Mouse (Mus musculus) spleen, postnatal 14 days (tissue): ENCODE data around the gene Fam83f.
A peak's percentile ranks its signal among the peaks of the same experiment; 100 is the strongest.

ENCODE experiments used
- DNase-seq, 2 experiments: peaks; one replicate each; pipeline ENCODE4 v3.0.0; 2021 to 2022; ENCODE audit warnings: low spot score in 2 of 2

Gene Fam83f

DNA sequence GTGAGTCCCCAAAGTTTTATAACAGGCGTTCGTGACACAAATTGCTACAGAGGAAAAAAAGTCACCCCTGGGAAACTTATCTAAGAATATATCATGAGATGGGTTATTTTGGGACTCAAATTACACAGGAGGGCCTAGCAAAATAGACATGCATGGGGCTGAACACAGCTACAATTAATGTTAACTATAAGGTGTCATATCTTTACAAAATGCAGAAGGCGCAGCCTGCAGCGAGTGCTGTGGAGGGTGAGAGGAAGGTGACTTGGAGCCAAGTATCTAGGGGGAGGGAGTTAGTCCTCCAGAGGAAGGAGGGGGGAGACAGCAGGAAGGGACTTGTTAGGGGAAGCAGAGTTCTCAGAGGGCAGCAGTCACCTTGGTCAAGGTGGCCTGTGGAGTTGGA is 7.2 kb upstream of the Fam83f start:
- DNase-seq: no peak

DNA sequence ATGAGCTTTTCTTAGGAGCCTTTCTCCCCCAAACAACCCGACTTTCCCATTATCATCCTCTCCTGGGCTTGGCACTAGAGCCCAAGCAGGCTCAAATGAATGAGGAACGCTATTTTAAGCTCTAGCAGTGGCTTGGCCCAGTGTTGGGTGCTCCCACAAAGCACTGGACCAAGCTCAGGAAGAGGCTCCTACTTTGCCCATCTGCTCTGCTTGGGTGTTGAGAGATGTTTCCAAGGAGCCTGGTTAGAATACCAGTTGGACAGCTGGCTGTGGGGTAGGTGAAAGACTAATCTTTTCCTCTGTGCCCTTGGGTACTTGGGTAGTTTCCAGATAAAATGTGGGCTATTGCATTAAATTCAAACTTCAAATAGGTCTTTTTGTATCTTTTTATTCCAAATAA is 1.2 kb downstream of the Fam83f start:
- no peak for DNase-seq

DNA sequence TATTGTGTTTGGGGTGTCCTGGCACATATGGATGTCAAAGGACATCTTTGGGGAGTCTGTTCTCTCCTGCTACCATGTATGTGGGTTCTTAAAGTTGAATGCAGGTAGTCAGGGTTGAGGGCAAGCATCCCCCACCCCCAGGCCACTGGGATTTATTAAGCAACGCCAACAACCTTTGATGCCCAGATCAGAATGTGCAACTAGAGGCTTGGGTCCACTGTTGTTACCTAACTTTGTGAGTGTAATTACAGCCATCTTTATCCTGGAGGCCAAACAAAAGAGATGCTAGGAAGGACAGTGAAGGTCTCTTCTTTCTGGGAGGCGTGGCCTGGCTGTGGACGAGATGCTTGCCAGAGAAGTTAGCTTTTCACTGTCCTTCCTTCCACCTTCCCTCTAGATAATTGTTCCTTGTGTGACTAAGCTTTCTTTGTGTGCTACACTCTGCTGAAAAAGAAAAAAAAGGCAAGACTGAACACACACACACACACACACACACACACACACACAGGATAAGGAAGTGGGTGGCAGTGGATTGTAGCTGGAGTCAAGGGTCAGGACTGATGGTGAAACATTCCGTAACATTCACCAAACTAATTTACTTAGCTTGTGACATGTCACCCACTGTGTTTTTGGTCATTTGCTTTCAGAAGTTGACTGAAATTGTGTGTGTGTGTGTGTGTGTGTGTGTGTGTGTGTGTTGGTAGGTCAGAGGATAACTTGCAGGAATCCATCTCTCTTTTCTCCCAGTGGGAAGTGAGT is 1.9 kb downstream of the Fam83f start:
- no peak for DNase-seq

DNA sequence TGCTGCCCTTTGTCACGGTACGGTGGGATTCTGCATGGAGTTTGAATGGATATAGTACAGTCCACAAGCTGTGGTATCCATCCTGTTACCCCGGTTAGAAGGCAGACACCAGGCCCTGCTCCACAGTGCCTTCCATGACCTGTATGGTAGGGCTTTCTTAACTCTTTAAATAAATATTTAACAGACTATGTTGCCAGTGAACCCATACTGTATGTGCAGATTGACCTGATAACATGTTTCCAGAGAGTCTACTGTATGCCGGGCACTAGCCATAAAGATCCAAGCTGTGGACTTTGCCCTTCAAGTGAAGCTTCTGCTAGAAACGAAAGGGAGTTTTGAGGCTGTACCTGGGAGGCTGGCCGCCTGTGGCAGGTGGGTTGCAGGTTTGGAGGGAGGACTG is 3.1 kb downstream of the Fam83f start:
- DNase-seq: no peak

DNA sequence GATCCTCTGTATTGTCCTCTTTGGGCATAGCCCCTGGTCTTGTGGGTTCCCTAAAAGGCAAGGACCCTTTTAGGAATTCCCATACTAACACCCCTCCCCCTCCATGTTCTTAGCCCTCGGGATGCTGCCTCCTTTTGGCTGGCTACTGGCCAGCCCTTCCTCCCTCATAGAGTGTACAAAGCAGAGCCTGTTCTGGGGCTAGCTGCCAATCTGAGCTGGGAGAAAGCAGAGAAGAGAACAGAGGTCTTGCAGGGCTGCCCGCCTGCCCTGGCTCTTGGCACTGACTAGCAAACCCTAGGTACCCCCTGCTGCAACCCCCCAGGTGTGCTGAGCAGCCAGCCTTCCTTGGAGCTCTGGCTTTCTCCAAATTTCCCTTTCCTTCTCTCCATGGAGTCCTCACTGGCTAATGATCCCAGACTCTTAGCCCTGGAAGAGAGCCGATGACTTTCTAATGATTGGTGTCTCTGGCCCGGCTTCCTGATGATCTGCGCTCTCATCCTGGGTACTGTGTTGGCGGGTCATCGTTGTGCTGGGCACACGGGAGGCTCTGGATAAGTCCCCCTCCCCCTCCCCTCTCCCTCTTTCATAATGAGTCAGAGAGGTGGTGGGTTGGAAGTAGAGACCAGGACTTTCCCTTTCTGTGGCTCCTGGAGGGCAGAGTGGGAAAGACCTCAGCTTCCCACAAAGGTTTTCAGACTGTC is 8.0 kb downstream of the Fam83f start:
- DNase-seq: no peak

DNA sequence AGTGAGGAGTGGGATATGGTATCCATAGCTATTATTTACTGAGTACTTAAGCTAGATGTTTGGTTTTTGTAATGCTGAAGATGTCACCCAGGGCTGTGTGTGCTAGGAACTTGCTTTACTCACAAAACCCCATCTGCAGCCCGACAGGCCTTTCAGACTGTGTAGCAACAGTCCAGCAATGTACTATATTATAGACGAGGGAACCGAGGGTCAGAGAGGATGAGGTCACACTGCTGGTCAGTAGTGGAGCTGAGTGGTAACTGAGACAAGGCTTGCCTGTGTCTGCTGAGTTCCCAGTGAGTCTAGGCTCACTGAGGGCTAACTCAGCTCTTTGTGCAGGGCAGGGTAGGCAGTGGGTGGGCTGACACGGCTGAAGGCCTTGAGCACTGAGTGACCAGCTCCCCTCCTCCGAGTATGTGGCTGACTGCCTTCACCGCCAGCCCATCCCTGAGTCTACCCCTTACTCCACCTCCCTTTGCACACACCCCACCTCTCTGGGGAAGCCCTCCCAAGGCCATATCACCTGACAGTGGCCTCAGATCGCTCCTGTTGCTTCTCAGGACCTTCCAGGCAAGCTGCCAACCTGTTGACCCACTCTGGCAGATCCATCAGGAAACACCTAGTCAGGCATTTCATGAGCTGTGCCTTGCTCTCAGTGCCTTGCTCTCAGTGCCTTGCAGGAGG is 8.8 kb downstream of the Fam83f start:
- no peak for DNase-seq

DNA sequence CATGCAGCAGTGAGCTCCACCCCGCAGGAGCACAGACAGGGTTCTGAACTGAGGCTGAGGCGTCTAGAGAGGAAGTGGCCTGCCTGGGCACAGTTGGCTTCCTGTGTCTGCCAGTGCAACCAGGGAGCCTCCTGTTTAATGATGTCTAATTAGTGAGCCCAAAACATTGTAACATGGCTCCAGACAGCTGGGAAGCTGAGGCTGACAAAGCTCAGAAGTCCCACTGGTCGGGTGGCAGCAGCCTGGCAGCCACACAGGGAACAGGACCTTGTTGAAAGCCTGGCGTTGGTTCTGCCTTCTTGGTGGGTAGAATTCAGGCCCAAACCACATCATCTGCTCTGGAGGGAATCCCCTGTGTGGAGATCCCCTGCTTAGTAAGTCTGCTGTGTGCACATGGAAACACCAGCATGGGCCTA is 9.8 kb downstream of the Fam83f start:
- peak in 1 of 2 experiments; percentile 28 for DNase-seq

DNA sequence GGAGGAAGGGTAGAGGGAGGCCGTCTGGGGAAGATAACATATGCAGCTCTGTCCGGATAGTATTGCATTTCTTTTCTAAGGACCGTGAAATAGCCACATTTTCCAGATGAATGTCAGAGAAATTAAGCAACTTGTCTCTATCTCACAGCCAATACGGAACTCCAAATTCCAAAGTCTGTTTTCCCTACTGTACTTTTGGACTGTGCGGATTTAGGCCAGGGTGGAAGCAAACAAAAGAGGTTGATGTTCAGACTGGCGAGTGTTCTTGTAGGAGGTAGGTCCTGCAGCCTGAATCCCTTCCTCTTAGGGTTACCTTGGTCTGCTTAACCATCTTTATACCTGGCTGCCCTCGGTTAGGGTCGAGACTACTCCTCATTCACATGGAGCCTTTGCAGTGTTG is 10.7 kb downstream of the Fam83f start:
- no peak for DNase-seq

DNA sequence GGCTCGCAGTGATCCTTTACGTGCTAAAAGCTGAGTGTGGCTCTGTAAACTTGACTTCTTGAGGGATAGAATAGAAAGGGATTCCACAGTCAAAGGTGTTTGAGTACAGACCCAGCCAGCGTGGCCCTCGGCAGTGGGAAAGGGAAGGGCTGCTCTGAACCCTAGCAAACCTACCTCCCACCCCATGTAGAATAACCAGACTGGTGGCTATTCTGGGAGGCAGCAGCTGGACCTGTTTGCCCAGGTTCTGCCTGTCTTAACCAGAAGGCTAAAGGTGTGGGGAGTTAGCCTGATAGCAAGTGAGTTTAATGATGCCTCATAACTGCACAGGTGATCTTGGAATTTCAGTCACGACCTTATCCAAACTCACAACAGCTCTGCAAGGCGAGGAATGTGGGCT is 11.5 kb downstream of the Fam83f start:
- no peak for DNase-seq

DNA sequence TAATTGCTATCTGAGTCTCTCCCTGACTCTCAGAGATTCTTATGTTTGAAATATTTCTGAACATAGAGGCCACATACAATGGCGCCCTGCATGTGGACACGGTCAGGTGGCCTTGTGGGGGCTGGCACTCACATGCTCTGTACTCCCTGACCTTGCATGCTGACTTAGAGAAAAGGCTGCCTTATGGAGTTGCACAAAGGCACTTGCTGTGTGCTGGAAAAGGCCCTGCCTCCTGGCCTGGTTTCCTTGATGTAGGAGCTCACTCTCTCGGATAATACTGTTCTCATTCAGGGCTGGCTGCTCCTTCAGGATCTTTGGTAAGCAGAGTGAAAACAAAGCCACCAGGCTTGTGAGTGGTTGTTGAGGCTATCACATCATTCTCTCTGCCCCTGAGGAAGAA is 12.3 kb downstream of the Fam83f start:
- no peak for DNase-seq

DNA sequence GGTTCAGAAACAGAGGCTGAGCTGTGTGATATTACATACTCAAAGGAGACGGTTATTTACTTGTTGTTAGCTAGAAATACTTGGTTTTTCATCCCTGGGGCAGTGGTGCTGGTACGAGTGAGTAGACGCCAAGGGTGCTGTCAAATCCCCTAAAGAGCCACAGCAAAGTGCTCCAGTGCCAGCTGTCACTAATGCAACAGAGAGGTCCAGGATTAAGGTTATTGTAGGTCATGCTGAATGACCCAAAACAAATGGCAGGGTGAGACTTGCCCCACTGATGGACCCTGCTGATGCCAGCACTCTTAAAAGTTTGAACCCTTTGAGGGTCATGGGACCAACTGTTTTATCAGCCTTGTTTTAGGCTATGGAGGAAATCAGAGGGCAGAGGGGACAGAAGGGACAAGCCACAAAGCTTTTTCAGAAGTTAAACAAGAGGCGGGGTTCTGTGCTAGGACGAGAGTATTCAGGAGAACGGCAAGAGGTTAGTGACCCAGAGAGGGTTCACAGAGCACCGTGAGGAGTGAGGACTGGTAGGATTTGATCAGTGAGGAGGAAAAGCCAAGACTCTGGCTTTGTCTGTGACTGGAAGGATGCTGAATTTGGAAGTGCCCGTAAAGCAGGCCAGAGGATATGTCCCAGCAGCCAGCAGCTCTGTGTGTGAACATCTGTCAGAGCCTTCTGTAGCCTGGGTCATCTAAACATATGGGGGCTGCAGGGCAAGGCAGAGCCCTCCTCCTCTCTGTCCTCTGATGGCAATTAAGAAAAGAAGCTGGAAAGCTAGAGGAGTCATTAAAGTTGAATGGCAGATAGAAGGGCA is 13.3 kb downstream of the Fam83f start:
- no peak for DNase-seq

DNA sequence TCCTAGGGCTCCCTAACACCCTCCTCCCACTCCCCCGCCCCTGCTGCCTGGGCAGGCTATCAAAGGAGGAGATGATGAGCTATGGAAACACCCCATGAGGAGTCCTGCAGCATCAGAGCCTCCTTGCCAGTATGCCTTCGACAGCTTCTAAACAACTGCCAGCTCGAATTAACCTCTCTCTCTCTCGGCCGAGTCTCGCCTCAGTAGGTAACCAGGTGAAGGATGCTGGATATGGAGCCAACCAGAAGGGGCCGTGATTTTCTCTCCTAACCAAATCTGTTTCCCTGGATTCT is 13.9 kb downstream of the Fam83f start:
- no peak for DNase-seq

DNA sequence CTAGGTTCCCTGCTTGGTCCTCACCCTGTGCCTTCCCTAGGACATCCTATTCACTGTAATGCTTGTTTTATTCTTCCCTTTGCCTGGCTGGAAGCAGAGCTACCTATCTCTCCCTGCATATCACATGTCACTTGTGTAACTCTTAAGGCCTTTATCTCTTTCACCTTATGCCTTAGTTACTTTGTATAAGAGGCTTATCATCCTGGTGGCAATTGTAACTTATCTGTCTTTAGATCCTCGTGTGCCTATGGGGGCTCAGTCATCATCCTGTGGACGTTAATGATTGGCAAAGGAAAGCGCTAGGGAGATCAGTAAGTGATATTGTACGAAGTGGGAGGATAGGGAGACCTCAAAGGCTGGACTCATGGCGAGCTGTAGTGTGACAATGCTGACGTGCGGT is 16.9 kb downstream of the Fam83f start:
- DNase-seq: no peak

DNA sequence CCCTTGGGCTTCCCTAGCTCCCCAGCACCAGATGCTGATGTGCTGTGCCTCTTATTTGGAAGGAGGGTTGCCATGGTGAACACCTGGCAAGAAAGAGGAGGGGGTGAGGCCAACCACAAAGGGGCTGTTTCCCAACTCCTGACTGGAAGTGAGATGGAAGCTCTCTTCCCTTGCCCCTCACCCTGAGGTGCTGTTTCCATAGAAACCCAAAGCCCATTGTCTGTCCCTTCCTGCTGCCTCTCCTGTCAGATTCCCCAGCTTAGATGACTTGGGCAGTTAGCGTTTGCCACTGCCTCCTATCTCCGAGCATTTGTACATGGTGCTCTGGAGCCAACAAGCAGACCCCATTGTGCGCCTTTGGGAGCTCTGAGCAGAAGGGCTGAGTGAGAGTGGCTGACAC is 21.8 kb downstream of the Fam83f start:
- no peak for DNase-seq

DNA sequence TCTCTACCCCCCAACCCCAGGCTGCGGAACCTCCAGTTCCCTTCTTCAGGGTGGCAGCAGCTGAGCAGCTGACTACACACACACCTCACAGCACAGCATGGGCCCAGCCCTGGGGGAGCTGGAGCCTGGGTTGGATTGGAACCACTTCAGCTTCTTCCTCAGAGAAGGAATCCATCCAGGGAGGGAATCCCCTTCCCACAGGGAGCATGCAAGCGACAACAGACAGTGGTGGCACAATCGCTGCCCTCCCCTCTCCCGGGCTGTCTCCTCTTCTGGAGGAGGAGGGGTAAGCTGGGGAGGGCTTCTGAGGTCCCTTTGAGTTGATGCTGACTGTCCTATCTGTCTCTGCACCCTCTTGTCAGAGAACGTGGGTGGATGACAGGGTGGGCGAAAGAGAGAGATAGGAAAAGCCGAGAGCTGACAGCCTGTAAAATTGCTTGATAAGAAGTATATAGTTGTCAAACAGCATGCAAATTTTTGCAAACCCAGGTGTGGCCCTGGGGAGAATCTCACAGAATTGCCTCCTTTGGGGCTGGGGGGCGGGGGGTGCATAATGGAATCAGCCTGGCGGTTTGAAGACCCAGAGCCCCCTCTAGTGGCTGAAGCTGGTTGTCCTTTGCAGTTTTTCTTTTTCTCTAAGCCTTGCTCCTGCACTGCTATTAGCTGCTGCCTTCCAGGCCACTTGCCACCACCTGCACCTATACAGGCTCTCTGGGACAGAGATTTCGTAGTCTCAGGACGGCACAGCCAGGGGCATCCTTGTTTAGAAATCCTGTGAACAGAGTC is 22.7 kb downstream of the Fam83f start:
- peak; percentile 46 to 73 for DNase-seq

DNA sequence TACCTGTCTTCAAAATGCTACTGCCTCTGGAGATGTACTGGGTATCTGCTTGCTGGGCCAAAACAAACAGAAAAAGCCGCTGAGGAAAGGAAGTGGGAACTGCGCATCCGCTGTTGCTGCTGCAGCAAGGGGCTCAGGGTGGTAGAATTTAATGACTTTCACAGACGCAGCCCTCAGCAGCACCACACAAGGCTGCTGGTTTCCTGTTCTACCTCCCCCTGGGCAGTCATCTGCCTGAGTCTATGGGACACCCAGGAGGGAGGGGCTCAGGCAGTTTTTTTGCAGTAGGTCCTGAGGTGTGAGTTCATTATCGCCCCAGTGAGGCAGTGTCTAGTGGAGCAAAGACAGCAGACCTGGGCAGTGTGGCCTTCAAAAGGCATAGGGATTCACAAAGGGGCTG is 25.9 kb downstream of the Fam83f start:
- no peak for DNase-seq

DNA sequence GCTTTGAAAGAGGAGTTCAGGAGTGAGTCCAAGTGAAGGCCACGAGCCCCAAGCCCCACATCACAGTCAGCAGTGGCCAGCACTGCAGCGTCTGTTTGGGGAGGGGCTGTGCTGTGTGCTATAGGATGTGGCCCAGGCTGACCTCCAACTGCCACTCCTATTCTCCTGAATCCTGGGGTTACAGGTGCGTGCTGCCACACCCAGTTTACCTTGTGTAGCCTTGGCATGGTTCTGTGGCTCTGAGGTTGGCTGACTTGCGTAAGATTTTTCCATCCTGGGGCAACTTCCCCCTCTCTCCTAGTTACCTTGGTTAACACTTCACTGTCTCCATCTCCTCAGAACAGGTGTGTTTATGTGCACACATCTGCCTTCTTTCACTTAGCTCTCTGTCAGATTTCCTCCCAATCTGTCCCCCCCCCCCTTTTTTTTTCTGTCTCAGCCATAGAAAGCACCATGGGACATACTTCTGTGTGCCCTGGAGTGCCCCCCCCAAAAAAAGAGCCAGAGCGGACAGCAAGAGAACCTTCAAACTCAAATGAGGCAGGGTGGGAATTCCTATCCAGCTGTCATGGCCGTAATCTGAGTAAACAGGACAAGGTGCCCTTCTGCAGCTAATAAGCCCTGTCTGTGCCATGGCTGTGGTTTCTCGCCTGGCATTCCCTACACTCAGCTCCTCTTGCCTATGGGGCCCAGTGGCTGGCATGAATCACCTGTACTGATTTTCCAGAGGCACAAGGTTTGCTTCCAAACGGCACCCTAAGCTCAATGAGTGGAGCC is 30.0 kb downstream of the Fam83f start:
- no peak for DNase-seq

DNA sequence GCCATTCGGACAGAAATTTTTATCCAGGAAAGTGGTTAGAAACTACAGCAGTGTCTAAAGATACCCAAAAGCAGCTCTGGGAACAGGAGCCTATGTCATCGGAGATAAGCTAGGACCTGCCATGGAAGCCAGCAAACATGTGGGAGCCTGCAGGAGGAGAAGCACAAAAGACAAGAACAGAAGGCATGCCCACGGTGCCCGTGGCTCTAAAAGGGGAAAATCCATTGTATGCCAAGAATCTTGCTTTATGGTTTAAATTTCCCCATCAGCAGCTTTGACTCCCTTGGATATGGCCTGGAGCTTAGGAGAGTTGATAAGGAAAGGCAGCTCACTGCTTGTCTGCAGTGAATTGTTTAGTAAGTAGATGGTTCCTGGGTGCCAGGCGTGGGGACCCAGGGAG is 31.3 kb downstream of the Fam83f start:
- DNase-seq: no peak

DNA sequence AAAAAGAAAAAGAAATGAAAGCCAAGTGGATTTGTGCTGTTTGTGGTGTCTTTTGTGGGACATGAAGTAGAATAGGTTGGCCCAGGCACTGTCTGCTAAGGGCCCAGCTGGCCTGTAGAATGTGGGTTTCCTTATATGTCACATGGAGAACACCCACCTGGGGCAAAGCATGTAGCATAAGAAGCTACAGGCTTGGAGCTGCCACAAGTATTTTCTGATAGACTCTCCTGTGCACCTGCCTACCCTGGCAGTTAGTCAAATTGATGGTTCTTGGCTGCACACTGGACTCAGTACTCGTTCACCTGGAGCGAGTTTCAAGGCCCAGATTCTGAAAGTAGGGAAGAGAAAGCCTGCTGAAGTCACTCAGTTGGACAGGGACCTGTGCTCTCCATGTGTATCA is 31.8 kb downstream of the Fam83f start:
- DNase-seq: no peak

DNA sequence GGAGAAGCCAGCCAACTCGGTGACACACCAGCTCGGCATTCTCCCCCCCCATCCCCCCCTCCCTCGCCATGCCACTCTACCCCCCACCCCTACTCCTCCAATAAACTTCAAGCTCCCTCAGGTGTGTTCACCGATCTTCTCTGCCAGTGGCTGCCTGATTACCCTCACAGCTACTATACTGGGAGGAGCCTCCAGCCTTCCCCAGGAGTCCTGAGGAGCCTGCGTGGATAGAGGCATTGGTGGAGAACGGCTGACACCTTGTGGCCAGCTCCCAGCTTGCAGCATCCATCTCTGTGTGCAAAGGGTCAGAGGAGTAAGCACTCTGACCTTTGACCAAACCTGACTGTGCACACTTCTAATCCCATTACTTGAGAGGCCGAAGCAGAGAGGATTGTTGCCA is 32.6 kb downstream of the Fam83f start:
- peak; percentile 58 to 68 for DNase-seq
